Mouse (Mus musculus) liver, adult 2 months (tissue): ENCODE results near the gene Thbs3. TPM values are rescaled to one million over a fixed set of nuclear protein-coding genes. Genes with fewer than 3 reads are reported as not detected.
A peak's percentile ranks its signal among the peaks of the same experiment; 100 is the strongest.

ENCODE experiments used
- DNase-seq: peaks from one replicate; pipeline ENCODE4 v3.0.0-alpha.2; 2011; ENCODE audit warnings: low read depth, low spot score; ENCODE audit errors: extremely low read depth
- H3K27ac ChIP-seq: fragments of 200-500 bp; replicated peaks from 2 replicates; pipeline ENCODE4 v1.5.1; 2012; ENCODE audit warnings: low read depth, mild to moderate bottlenecking, control low read depth, inconsistent platforms, low read length; ENCODE audit not compliant: insufficient read depth
- H3K27me3 ChIP-seq: fragments of 200-500 bp; 2 replicates; pipeline ENCODE4 v1.6.1; 2012; ENCODE audit warnings: mild to moderate bottlenecking, moderate library complexity, low read length, inconsistent platforms; ENCODE audit not compliant: control insufficient read depth, insufficient read depth
- H3K36me3 ChIP-seq: fragments of 200-500 bp; 2 replicates; pipeline ENCODE4 v1.6.1; 2012; ENCODE audit warnings: low read length, inconsistent platforms; ENCODE audit not compliant: control insufficient read depth, insufficient read depth
- H3K4me1 ChIP-seq: fragments of 200-500 bp; 2 replicates; pipeline ENCODE4 v1.6.1; 2011; ENCODE audit warnings: low read length; ENCODE audit not compliant: control insufficient read depth, insufficient read depth
- H3K4me3 ChIP-seq: fragments of 200-500 bp; 2 replicates; pipeline ENCODE4 v1.5.1; 2011; ENCODE audit warnings: low read depth, mild to moderate bottlenecking, control low read depth, low read length, moderate library complexity; ENCODE audit not compliant: insufficient read depth
- H3K79me2 ChIP-seq: fragments of 200-500 bp; 2 replicates; pipeline ENCODE4 v1.6.1; 2012; ENCODE audit warnings: inconsistent platforms, mild to moderate bottlenecking, low read length, moderate library complexity; ENCODE audit not compliant: control insufficient read depth, insufficient read depth
- H3K9ac ChIP-seq: fragments of 200-500 bp; 2 replicates; pipeline ENCODE4 v1.6.1; 2012; ENCODE audit warnings: low read depth, mild to moderate bottlenecking, control low read depth, inconsistent platforms, low read length
- CTCF ChIP-seq: fragments of 200-500 bp; IDR thresholded peaks from 2 replicates; pipeline ENCODE4 v1.5.1; 2011; ENCODE audit warnings: low read depth, low read length, control low read depth
- POLR2A ChIP-seq: fragments of 200-500 bp; IDR thresholded peaks from 2 replicates; pipeline ENCODE4 v1.6.1; 2011; ENCODE audit warnings: low read length, control low read depth; ENCODE audit not compliant: insufficient read depth; ENCODE audit errors: extremely low read depth
- WGBS: fragments of 180-500 bp; shearing (Covaris S2); methylation state at CpG from one replicate; pipeline ENCODE4 v1.1.7; 2018; 5-methylcytosine and 5-hydroxymethylcytosine counted together
- polyA plus RNA-seq: library from polyadenylated mRNA; depleted of rRNA; stranded (reverse); fragments of >200 nt; gene quantifications from 2 replicates; pipeline ENCODE4 v1.2.3, GENCODE M21; 2012
- total RNA-seq: library from RNA; depleted of rRNA; stranded (reverse); fragments of >200 nt; gene quantifications from 2 replicates; pipeline ENCODE4 v1.2.3, GENCODE M21; 2014

The Thbs3 gene
- total and polyA plus RNA-seq, 2 experiments: 0.92 to 1.2 TPM

- Histone ChIP-seq H3K27me3 (no peaks in the 10 kb centered on the region), H3K79me2 (no peaks in the 10 kb centered on the region), H3K9ac (peak within 1 kb of the TSS; percentile 76), H3K27ac (peak within 1 kb of the TSS; percentile 67), H3K4me3 (peak within 1 kb of the TSS; percentile 78), H3K4me1 (peaks cover 4% of the 10 kb centered on the region), H3K36me3 (peaks cover 33% of the 10 kb centered on the region)
- under 1% methylated on average over 43 of the region's 43 CpGs for WGBS
- TF ChIP-seq POLR2A (peak; percentile 69; the same call in 1 of the 2 replicates), CTCF (no peak)
- DNase-seq: peak; percentile 98
Observed at GRCm38 (mm10) chr3:89177242-89178106, 37.5 kb upstream of the Thbs3 start, which contains the start of gene Scamp3. Gene Scamp3 (plus strand): TSS chr3:89177473.

GRCm38 (mm10) chr3:89178107-89178385 lies 36.9 kb upstream of the Thbs3 start:
- peak overlapping the region; percentile 67 for H3K27ac ChIP-seq
- peaks cover 28% of the 10 kb centered on the region for H3K36me3 ChIP-seq
- WGBS: 1% methylated on average over 6 of the region's 6 CpGs
- H3K4me1 ChIP-seq: peaks cover 4% of the 10 kb centered on the region
- H3K27me3 ChIP-seq: no peaks in the 10 kb centered on the region
- TF ChIP-seq POLR2A (no peak), CTCF (no peak)
- H3K9ac ChIP-seq: peak overlapping the region; percentile 76
- no peaks in the 10 kb centered on the region for H3K79me2 ChIP-seq
- peak overlapping the region; percentile 78 for H3K4me3 ChIP-seq
- DNase-seq: no peak

- Histone ChIP-seq H3K36me3 (peaks cover 19% of the 10 kb centered on the region), H3K4me1 (peaks cover 4% of the 10 kb centered on the region), H3K27ac (no peak overlapping the region), H3K79me2 (no peaks in the 10 kb centered on the region), H3K9ac (no peak overlapping the region), H3K27me3 (no peaks in the 10 kb centered on the region), H3K4me3 (no peak overlapping the region)
- 93% methylated on average over 11 of the region's 11 CpGs for WGBS
- TF ChIP-seq CTCF: no peak
- no peak for DNase-seq
Observed at GRCm38 (mm10) chr3:89179056-89179455, 35.9 kb upstream of the Thbs3 start.

GRCm38 (mm10) chr3:89181749-89182500 lies 33.1 kb upstream of the Thbs3 start:
- H3K9ac ChIP-seq: no peak overlapping the region
- peaks cover 4% of the 10 kb centered on the region for H3K4me1 ChIP-seq
- no peaks in the 10 kb centered on the region for H3K27me3 ChIP-seq
- TF ChIP-seq CTCF (no peak), POLR2A (no peak)
- H3K36me3 ChIP-seq: peaks cover 8% of the 10 kb centered on the region; the same call in 1 of the 2 replicates
- no peaks in the 10 kb centered on the region for H3K79me2 ChIP-seq
- no peak overlapping the region for H3K27ac ChIP-seq
- no peak overlapping the region for H3K4me3 ChIP-seq
- 95% methylated on average over 27 of the region's 27 CpGs for WGBS
- DNase-seq: no peak

GRCm38 (mm10) chr3:89182531-89183057 lies 32.4 kb upstream of the Thbs3 start:
- H3K9ac ChIP-seq: no peak overlapping the region
- H3K27ac ChIP-seq: no peak overlapping the region
- no peak for DNase-seq
- TF ChIP-seq CTCF: no peak
- no peak for TF ChIP-seq POLR2A
- H3K79me2 ChIP-seq: no peaks in the 10 kb centered on the region
- H3K4me1 ChIP-seq: peaks cover 4% of the 10 kb centered on the region
- peaks cover 8% of the 10 kb centered on the region; the same call in 1 of the 2 replicates for H3K36me3 ChIP-seq
- no peaks in the 10 kb centered on the region for H3K27me3 ChIP-seq
- no peak overlapping the region for H3K4me3 ChIP-seq
- WGBS: 60% methylated on average over 7 of the region's 7 CpGs
